Mouse (Mus musculus): Measurements from ENCODE around the gene Zfp207. TPM values are rescaled to one million over a fixed set of nuclear protein-coding genes. Genes with fewer than 3 reads are reported as not detected.

Gene Zfp207
- polyA plus RNA-seq (2014; fragmentation: Nextera tagmentation; extraction: Ambion mirVana), result 223 and 250 TPM in 2 replicates

- peak within 1 kb of the TSS; percentile 100 for H3K9ac ChIP-seq (ENCODE audit: low read length)
- peak; percentile 95 for ATAC-seq (replicated peaks; ENCODE audit: low FRiP score, low TSS enrichment, low read depth)
- H3K4me1 ChIP-seq (replicated peaks; ENCODE audit: control insufficient read depth, insufficient read depth, low read length), result peaks cover 25% of the 10 kb centered on the region
- H3K27ac ChIP-seq (ENCODE audit: low read depth), result peak within 1 kb of the TSS; percentile 90
- peak within 1 kb of the TSS; percentile 98 for H3K4me3 ChIP-seq (ENCODE audit: low read depth, low read length)
- H3K4me2 ChIP-seq (ENCODE audit: low read length), result peak within 1 kb of the TSS; percentile 75
- peak; percentile 97 for DNase-seq (ENCODE audit: low spot score)
- no peaks in the 10 kb centered on the region for H3K9me3 ChIP-seq (ENCODE audit: control insufficient read depth, low read length)
- no peaks in the 10 kb centered on the region for H3K27me3 ChIP-seq (replicated peaks; ENCODE audit: control insufficient read depth, insufficient read depth, low read length)
- WGBS, result under 1% methylated on average over 33 of the region's 33 CpGs
- H3K36me3 ChIP-seq (ENCODE audit: control insufficient read depth, insufficient read depth, low read length), result peaks cover 27% of the 10 kb centered on the region
Measured at GRCm38 (mm10) chr11:80383019-80383625, at the start of gene Zfp207. Gene Zfp207, plus strand, starts transcription at chr11:80383279.

GRCm38 (mm10) chr11:80335609-80336350 lies 47.3 kb upstream of the Zfp207 start:
- no peaks in the 10 kb centered on the region for H3K36me3 ChIP-seq (ENCODE audit: control insufficient read depth, insufficient read depth, low read length)
- no peaks in the 10 kb centered on the region for H3K9me3 ChIP-seq (ENCODE audit: control insufficient read depth, low read length)
- no peak overlapping the region for H3K9ac ChIP-seq (ENCODE audit: low read length)
- no peak overlapping the region for H3K27ac ChIP-seq (ENCODE audit: low read depth)
- no peak for DNase-seq (ENCODE audit: low spot score)
- no peak overlapping the region for H3K4me2 ChIP-seq (ENCODE audit: low read length)
- WGBS, result 4% methylated on average over 7 of the region's 7 CpGs
- no peaks in the 10 kb centered on the region for H3K4me1 ChIP-seq (replicated peaks; ENCODE audit: control insufficient read depth, insufficient read depth, low read length)
- H3K4me3 ChIP-seq (ENCODE audit: low read depth, low read length), result no peak overlapping the region
- H3K27me3 ChIP-seq (replicated peaks; ENCODE audit: control insufficient read depth, insufficient read depth, low read length), result no peaks in the 10 kb centered on the region
- ATAC-seq (replicated peaks; ENCODE audit: low FRiP score, low TSS enrichment, low read depth), result no peak

- H3K9ac ChIP-seq (ENCODE audit: low read length), result no peak overlapping the region
- H3K4me3 ChIP-seq (ENCODE audit: low read depth, low read length), result no peak overlapping the region
- no peaks in the 10 kb centered on the region for H3K27me3 ChIP-seq (replicated peaks; ENCODE audit: control insufficient read depth, insufficient read depth, low read length)
- H3K27ac ChIP-seq (ENCODE audit: low read depth), result no peak overlapping the region
- H3K4me2 ChIP-seq (ENCODE audit: low read length), result no peak overlapping the region
- H3K9me3 ChIP-seq (ENCODE audit: control insufficient read depth, low read length), result no peaks in the 10 kb centered on the region
- no peaks in the 10 kb centered on the region for H3K36me3 ChIP-seq (ENCODE audit: control insufficient read depth, insufficient read depth, low read length)
- DNase-seq (ENCODE audit: low spot score) (no peak), ATAC-seq (replicated peaks; ENCODE audit: low FRiP score, low TSS enrichment, low read depth) (no peak)
- 23% methylated on average over 6 of the region's 6 CpGs for WGBS
- H3K4me1 ChIP-seq (replicated peaks; ENCODE audit: control insufficient read depth, insufficient read depth, low read length), result no peaks in the 10 kb centered on the region
Measured at GRCm38 (mm10) chr11:80336351-80336730, 46.7 kb upstream of the Zfp207 start.

GRCm38 (mm10) chr11:80342482-80342881 lies 40.6 kb upstream of the Zfp207 start:
- Histone ChIP-seq H3K9ac (ENCODE audit: low read length) (no peak overlapping the region), H3K4me1 (replicated peaks; ENCODE audit: control insufficient read depth, insufficient read depth, low read length) (no peaks in the 10 kb centered on the region), H3K27me3 (replicated peaks; ENCODE audit: control insufficient read depth, insufficient read depth, low read length) (no peaks in the 10 kb centered on the region), H3K4me2 (ENCODE audit: low read length) (no peak overlapping the region), H3K9me3 (ENCODE audit: control insufficient read depth, low read length) (no peaks in the 10 kb centered on the region), H3K4me3 (ENCODE audit: low read depth, low read length) (no peak overlapping the region), H3K27ac (ENCODE audit: low read depth) (no peak overlapping the region), H3K36me3 (ENCODE audit: control insufficient read depth, insufficient read depth, low read length) (no peaks in the 10 kb centered on the region)
- 13% methylated on average over 2 of the region's 2 CpGs for WGBS
- no peak for ATAC-seq (replicated peaks; ENCODE audit: low FRiP score, low TSS enrichment, low read depth)
- no peak for DNase-seq (ENCODE audit: low spot score)

- Histone ChIP-seq H3K9me3 (ENCODE audit: control insufficient read depth, low read length) (no peaks in the 10 kb centered on the region), H3K27me3 (replicated peaks; ENCODE audit: control insufficient read depth, insufficient read depth, low read length) (no peaks in the 10 kb centered on the region), H3K9ac (ENCODE audit: low read length) (no peak overlapping the region), H3K36me3 (ENCODE audit: control insufficient read depth, insufficient read depth, low read length) (no peaks in the 10 kb centered on the region), H3K4me2 (ENCODE audit: low read length) (no peak overlapping the region), H3K4me3 (ENCODE audit: low read depth, low read length) (no peak overlapping the region), H3K27ac (ENCODE audit: low read depth) (no peak overlapping the region), H3K4me1 (replicated peaks; ENCODE audit: control insufficient read depth, insufficient read depth, low read length) (no peaks in the 10 kb centered on the region)
- DNase-seq (ENCODE audit: low spot score) (peak; percentile 96), ATAC-seq (replicated peaks; ENCODE audit: low FRiP score, low TSS enrichment, low read depth) (0 out of 2 replicates have a peak, but pooled peaks have one; percentile 40)
- WGBS, result 69% methylated on average over 5 of the region's 5 CpGs
Measured at GRCm38 (mm10) chr11:80351832-80352430, 31.1 kb upstream of the Zfp207 start.

GRCm38 (mm10) chr11:80354832-80355231 lies 28.2 kb upstream of the Zfp207 start:
- H3K9ac ChIP-seq (ENCODE audit: low read length), result no peak overlapping the region
- WGBS, result 34% methylated on average over 4 of the region's 4 CpGs
- H3K27ac ChIP-seq (ENCODE audit: low read depth), result no peak overlapping the region
- no peaks in the 10 kb centered on the region for H3K4me1 ChIP-seq (replicated peaks; ENCODE audit: control insufficient read depth, insufficient read depth, low read length)
- H3K9me3 ChIP-seq (ENCODE audit: control insufficient read depth, low read length), result no peaks in the 10 kb centered on the region
- no peak overlapping the region for H3K4me3 ChIP-seq (ENCODE audit: low read depth, low read length)
- no peaks in the 10 kb centered on the region for H3K27me3 ChIP-seq (replicated peaks; ENCODE audit: control insufficient read depth, insufficient read depth, low read length)
- DNase-seq (ENCODE audit: low spot score) (no peak), ATAC-seq (replicated peaks; ENCODE audit: low FRiP score, low TSS enrichment, low read depth) (no peak)
- no peaks in the 10 kb centered on the region for H3K36me3 ChIP-seq (ENCODE audit: control insufficient read depth, insufficient read depth, low read length)
- H3K4me2 ChIP-seq (ENCODE audit: low read length), result no peak overlapping the region

GRCm38 (mm10) chr11:80368949-80369348 lies 14.1 kb upstream of the Zfp207 start:
- 88% methylated on average over 1 of the region's 1 CpGs for WGBS
- DNase-seq (ENCODE audit: low spot score), result no peak

GRCm38 (mm10) chr11:80376651-80377050 lies 6.4 kb upstream of the Zfp207 start:
- DNase-seq (ENCODE audit: low spot score), result no peak
- Histone ChIP-seq H3K4me3 (ENCODE audit: low read depth, low read length) (0 out of 2 replicates have a peak overlapping the region, but pooled peaks have one; percentile 70), H3K4me1 (replicated peaks; ENCODE audit: control insufficient read depth, insufficient read depth, low read length) (peaks cover 4% of the 10 kb centered on the region), H3K9me3 (ENCODE audit: control insufficient read depth, low read length) (no peaks in the 10 kb centered on the region), H3K36me3 (ENCODE audit: control insufficient read depth, insufficient read depth, low read length) (peaks cover 27% of the 10 kb centered on the region), H3K27me3 (replicated peaks; ENCODE audit: control insufficient read depth, insufficient read depth, low read length) (no peaks in the 10 kb centered on the region), H3K27ac (ENCODE audit: low read depth) (no peak overlapping the region), H3K9ac (ENCODE audit: low read length) (no peak overlapping the region), H3K4me2 (ENCODE audit: low read length) (peak overlapping the region; percentile 80)
- no peak for ATAC-seq (replicated peaks; ENCODE audit: low FRiP score, low TSS enrichment, low read depth)
- WGBS, result 60% methylated on average over 4 of the region's 4 CpGs

More at GRCm38 (mm10) chr11:80368949-80369348, 14.1 kb upstream of the Zfp207 start:
- H3K36me3 ChIP-seq (ENCODE audit: control insufficient read depth, insufficient read depth, low read length), result peaks cover 66% of the 10 kb centered on the region
- H3K9ac ChIP-seq (ENCODE audit: low read length), result no peak overlapping the region
- H3K4me2 ChIP-seq (ENCODE audit: low read length), result no peak overlapping the region
- no peak overlapping the region for H3K27ac ChIP-seq (ENCODE audit: low read depth)
- no peak for ATAC-seq (replicated peaks; ENCODE audit: low FRiP score, low TSS enrichment, low read depth)
- no peaks in the 10 kb centered on the region for H3K4me1 ChIP-seq (replicated peaks; ENCODE audit: control insufficient read depth, insufficient read depth, low read length)
- no peaks in the 10 kb centered on the region for H3K9me3 ChIP-seq (ENCODE audit: control insufficient read depth, low read length)
- H3K27me3 ChIP-seq (replicated peaks; ENCODE audit: control insufficient read depth, insufficient read depth, low read length), result no peaks in the 10 kb centered on the region
- H3K4me3 ChIP-seq (ENCODE audit: low read depth, low read length), result no peak overlapping the region

Measured in intestine, embryonic 14.5 days (tissue).